Mouse (Mus musculus): ENCODE data around the gene Erlec1. TPM values are rescaled to one million over a fixed set of nuclear protein-coding genes. Genes with fewer than 3 reads are reported as not detected.

The Erlec1 gene
- polyA plus RNA-seq (2012; rRNA removed), result 16.3 and 22.0 TPM in 2 replicates

GRCm38 (mm10) chr11:30954279-30954725 is at the start of gene Erlec1:
Gene Erlec1 (minus strand): TSS chr11:30954335.
- WGBS, result under 1% methylated on average over 40 of the region's 40 CpGs
- peak; percentile 76; the same call in 1 of the 2 replicates for TF ChIP-seq POLR2A (IDR thresholded peaks at IDR 0.05; ENCODE audit: borderline replicate concordance, extremely low read depth, low read depth, low read length)
- no peak for TF ChIP-seq CTCF (IDR thresholded peaks at IDR 0.05; ENCODE audit: insufficient read depth, low read length)
- Histone ChIP-seq H3K4me3 (replicated peaks; ENCODE audit: extremely low read depth, low read depth, low read length) (peak within 1 kb of the TSS; percentile 80), H3K4me1 (ENCODE audit: control insufficient read depth, insufficient read depth, low read length) (no peaks in the 10 kb centered on the region; the same call in 1 of the 2 replicates)
- peak; percentile 79 for DNase-seq

DNA sequence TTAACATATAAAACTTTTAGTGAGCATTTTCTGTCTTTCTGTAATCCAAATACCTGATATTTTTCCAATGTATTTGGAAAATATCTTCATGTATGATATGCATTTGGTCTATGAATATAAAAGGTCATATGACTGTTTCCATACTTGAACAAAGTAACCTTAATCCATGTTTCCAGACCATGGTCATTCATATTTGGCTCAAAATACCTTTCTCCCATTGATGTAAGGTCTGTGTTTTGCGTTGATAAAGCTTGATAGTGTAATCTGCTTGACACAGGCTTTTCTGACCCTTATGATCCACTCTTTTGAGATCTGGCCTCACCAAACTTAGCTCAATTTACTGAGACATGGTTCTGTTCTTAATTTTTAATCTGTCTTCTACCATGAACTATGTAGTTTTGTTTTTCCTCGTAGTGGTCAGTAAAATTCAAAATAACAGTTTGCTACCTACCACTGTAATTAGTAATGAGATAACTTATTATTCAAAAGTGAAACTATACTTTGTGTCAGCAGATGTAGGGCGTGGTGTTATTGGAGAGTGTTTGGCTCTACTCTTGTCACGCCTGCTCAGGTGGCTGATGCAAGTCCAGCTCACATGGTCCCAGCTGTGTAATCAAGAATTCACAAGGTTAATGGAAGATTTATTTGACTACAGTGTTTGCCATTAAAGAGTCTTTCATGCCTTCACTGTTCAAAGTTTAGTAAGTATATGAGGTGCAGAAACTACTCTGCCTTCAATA is 47.2 kb upstream of the Erlec1 start:
- DNase-seq, result no peak
- 78% methylated on average over 4 of the region's 4 CpGs for WGBS
- TF ChIP-seq CTCF (IDR thresholded peaks at IDR 0.05; ENCODE audit: insufficient read depth, low read length), result no peak
- TF ChIP-seq POLR2A (IDR thresholded peaks at IDR 0.05; ENCODE audit: borderline replicate concordance, extremely low read depth, low read depth, low read length), result no peak
- Histone ChIP-seq H3K4me1 (ENCODE audit: control insufficient read depth, insufficient read depth, low read length) (no peaks in the 10 kb centered on the region; the same call in 1 of the 2 replicates), H3K4me3 (replicated peaks; ENCODE audit: extremely low read depth, low read depth, low read length) (no peak overlapping the region)

- WGBS, result 77% methylated on average over 2 of the region's 2 CpGs
- no peak for DNase-seq
- TF ChIP-seq POLR2A (IDR thresholded peaks at IDR 0.05; ENCODE audit: borderline replicate concordance, extremely low read depth, low read depth, low read length), result no peak
- TF ChIP-seq CTCF (IDR thresholded peaks at IDR 0.05; ENCODE audit: insufficient read depth, low read length), result no peak
- Histone ChIP-seq H3K4me1 (ENCODE audit: control insufficient read depth, insufficient read depth, low read length) (no peaks in the 10 kb centered on the region; the same call in 1 of the 2 replicates), H3K4me3 (replicated peaks; ENCODE audit: extremely low read depth, low read depth, low read length) (no peak overlapping the region)
These were observed 45.9 kb upstream of the Erlec1 start for GRCm38 (mm10) chr11:31000028-31000427.

DNA sequence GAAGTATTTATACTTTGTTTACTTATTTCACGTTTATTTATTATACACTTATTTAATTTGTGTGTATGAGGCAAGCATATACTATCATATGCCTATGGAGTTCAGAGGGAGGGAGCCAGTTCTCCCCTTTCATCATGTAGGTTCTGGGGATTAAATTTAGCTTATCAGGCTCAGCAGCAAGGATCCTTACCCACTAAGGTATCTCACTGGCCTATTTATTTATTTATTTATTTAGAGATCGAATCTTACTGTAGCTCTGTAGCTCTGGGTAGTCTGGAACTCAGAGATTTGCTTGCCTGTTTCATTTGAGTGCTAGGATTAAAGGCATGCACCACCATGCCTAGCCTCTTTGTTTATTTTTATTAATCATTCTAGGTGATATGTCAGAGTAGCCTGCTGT is 44.6 kb upstream of the Erlec1 start:
- TF ChIP-seq CTCF (IDR thresholded peaks at IDR 0.05; ENCODE audit: insufficient read depth, low read length), result no peak
- no peak for DNase-seq
- 75% methylated on average over 2 of the region's 2 CpGs for WGBS

DNA sequence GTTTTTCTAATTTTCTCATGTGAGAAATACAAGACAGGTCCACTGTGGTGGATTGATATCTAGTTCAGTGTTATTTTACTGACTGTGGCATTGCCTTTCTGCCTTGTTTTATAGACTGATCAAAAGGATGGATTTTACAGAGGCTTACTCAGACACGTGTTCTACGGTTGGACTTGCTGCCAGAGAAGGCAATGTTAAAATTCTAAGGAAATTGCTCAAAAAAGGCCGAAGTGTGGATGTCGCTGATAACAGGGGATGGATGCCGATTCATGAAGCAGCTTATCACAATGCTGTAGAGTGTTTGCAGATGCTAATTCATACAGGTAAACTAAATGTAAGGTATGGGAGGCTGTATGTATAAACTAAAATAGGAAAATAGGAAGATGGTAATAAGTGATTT is 44.1 kb upstream of the Erlec1 start:
- no peak for DNase-seq
- no peak for TF ChIP-seq POLR2A (IDR thresholded peaks at IDR 0.05; ENCODE audit: borderline replicate concordance, extremely low read depth, low read depth, low read length)
- TF ChIP-seq CTCF (IDR thresholded peaks at IDR 0.05; ENCODE audit: insufficient read depth, low read length), result no peak
- Histone ChIP-seq H3K4me3 (replicated peaks; ENCODE audit: extremely low read depth, low read depth, low read length) (no peak overlapping the region), H3K4me1 (ENCODE audit: control insufficient read depth, insufficient read depth, low read length) (no peaks in the 10 kb centered on the region; the same call in 1 of the 2 replicates)
- WGBS, result 87% methylated on average over 5 of the region's 5 CpGs

More for the DNA sequence above, 44.6 kb upstream of the Erlec1 start:
- Histone ChIP-seq H3K4me3 (replicated peaks; ENCODE audit: extremely low read depth, low read depth, low read length) (no peak overlapping the region), H3K4me1 (ENCODE audit: control insufficient read depth, insufficient read depth, low read length) (no peaks in the 10 kb centered on the region; the same call in 1 of the 2 replicates)

GRCm38 (mm10) chr11:30996670-30997069 is 42.5 kb upstream of the Erlec1 start:
- Histone ChIP-seq H3K4me3 (replicated peaks; ENCODE audit: extremely low read depth, low read depth, low read length) (no peak overlapping the region), H3K4me1 (ENCODE audit: control insufficient read depth, insufficient read depth, low read length) (no peaks in the 10 kb centered on the region; the same call in 1 of the 2 replicates)
- WGBS, result 76% methylated on average over 3 of the region's 3 CpGs
- no peak for DNase-seq
- no peak for TF ChIP-seq CTCF (IDR thresholded peaks at IDR 0.05; ENCODE audit: insufficient read depth, low read length)
- TF ChIP-seq POLR2A (IDR thresholded peaks at IDR 0.05; ENCODE audit: borderline replicate concordance, extremely low read depth, low read depth, low read length), result no peak

DNA sequence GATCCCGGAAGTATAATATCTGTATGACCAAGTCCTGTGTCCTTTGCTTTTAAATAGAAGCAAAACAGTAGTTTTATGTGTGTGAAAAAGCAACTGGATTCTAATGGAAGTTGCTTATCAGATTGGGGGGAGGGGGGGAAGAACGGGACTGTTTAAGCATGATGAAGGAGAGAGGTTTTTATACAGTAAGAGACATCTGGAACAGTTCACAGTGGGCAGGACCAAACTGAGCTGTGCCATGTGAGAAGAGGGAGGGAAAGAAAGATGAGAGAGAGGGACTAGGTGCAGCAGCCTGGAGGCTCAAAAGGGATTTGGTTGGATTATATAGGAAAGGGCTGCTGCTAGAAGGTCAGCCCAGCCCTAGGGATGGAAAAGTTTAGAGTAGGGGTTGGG is 32.5 kb upstream of the Erlec1 start:
- WGBS, result 2% methylated on average over 2 of the region's 2 CpGs
- peak overlapping the region; percentile 44 for H3K4me3 ChIP-seq (replicated peaks; ENCODE audit: extremely low read depth, low read depth, low read length)
- DNase-seq, result no peak

GRCm38 (mm10) chr11:30985877-30986624 is 31.9 kb upstream of the Erlec1 start, which contains the start of gene Chac2:
Gene Chac2 (minus strand): TSS chr11:30986350.
- peak; percentile 76 for DNase-seq
- H3K4me1 ChIP-seq (ENCODE audit: control insufficient read depth, insufficient read depth, low read length), result no peaks in the 10 kb centered on the region; the same call in none of the 2 replicates
- TF ChIP-seq CTCF (IDR thresholded peaks at IDR 0.05; ENCODE audit: insufficient read depth, low read length), result no peak
- TF ChIP-seq POLR2A (IDR thresholded peaks at IDR 0.05; ENCODE audit: borderline replicate concordance, extremely low read depth, low read depth, low read length), result peak; percentile 42; the same call in 1 of the 2 replicates
- H3K4me3 ChIP-seq (replicated peaks; ENCODE audit: extremely low read depth, low read depth, low read length), result peak within 1 kb of the TSS; percentile 84
- WGBS, result 1% methylated on average over 22 of the region's 22 CpGs

More for the DNA sequence above, 32.5 kb upstream of the Erlec1 start:
- no peak for TF ChIP-seq POLR2A (IDR thresholded peaks at IDR 0.05; ENCODE audit: borderline replicate concordance, extremely low read depth, low read depth, low read length)
- no peak for TF ChIP-seq CTCF (IDR thresholded peaks at IDR 0.05; ENCODE audit: insufficient read depth, low read length)
- no peaks in the 10 kb centered on the region; the same call in none of the 2 replicates for H3K4me1 ChIP-seq (ENCODE audit: control insufficient read depth, insufficient read depth, low read length)

- DNase-seq, result no peak
- H3K4me3 ChIP-seq (replicated peaks; ENCODE audit: extremely low read depth, low read depth, low read length), result no peak overlapping the region
- H3K4me1 ChIP-seq (ENCODE audit: control insufficient read depth, insufficient read depth, low read length), result no peaks in the 10 kb centered on the region; the same call in none of the 2 replicates
- no peak for TF ChIP-seq CTCF (IDR thresholded peaks at IDR 0.05; ENCODE audit: insufficient read depth, low read length)
- TF ChIP-seq POLR2A (IDR thresholded peaks at IDR 0.05; ENCODE audit: borderline replicate concordance, extremely low read depth, low read depth, low read length), result no peak
- 48% methylated on average over 2 of the region's 2 CpGs for WGBS
These were observed 31.1 kb upstream of the Erlec1 start for GRCm38 (mm10) chr11:30985237-30985636.

Measured in lung, adult 2 months (tissue).